Mouse (Mus musculus): ENCODE measurements around the gene Zfand2b.

Zfand2b gene

GRCm38 (mm10) chr1:75217893-75218226, 49.4 kb downstream of the Zfand2b start:
- CTCF ChIA-PET = interaction anchor here in 1 of 4 experiments (1.0 to 6.2 kb wide), 3 partner anchors 27 to 249 kb away, joined by 4 to 35 read pairs (median 12); no protein-coding TSS in a partner anchor

GRCm38 (mm10) chr1:75218227-75219001, 50.0 kb downstream of the Zfand2b start:
- ChIA-PET POLR2A (interaction anchor here (0.5 to 12.5 kb wide), 57 partner anchors 9 to 393 kb away, joined by 3 to 109 read pairs (median 7); partner anchors contain the start of genes A630095N17Rik (in 3 of the 4), Abcb6 (in 3 of the 4), Ankzf1 (in 3 of the 4) and Atg9a (in 3 of the 4)), CTCF (interaction anchor here in 3 of 4 experiments (0.6 to 6.2 kb wide), 8 partner anchors 14 to 1224 kb away, joined by 4 to 35 read pairs (median 6); partner anchors contain the start of genes A630095N17Rik (in 1 of the 3), Ankzf1 (in 1 of the 3) and Atg9a (in 1 of the 3))

More at GRCm38 (mm10) chr1:75217893-75218226, 49.4 kb downstream of the Zfand2b start:
- POLR2A ChIA-PET = interaction anchor here (0.6 to 12.5 kb wide), 35 partner anchors 8 to 393 kb away, joined by 3 to 109 read pairs (median 10); partner anchors contain the start of genes Glb1l (in 3 of the 4), Stk16 (in 3 of the 4), Abcb6 (in 2 of the 4) and Ankzf1 (in 2 of the 4)

- ChIA-PET CTCF (interaction anchor here (0.6 to 6.2 kb wide), 10 partner anchors 13 to 1225 kb away, joined by 3 to 35 read pairs (median 5); partner anchors contain the start of genes A630095N17Rik (in 1 of the 4), Ankzf1 (in 1 of the 4) and Atg9a (in 1 of the 4)), POLR2A (interaction anchor here (0.5 to 12.5 kb wide), 66 partner anchors 8 to 976 kb away, joined by 3 to 109 read pairs (median 5); partner anchors contain the start of genes A630095N17Rik (in 3 of the 4), Abcb6 (in 3 of the 4), Ankzf1 (in 3 of the 4) and Atg9a (in 3 of the 4))
Observed at GRCm38 (mm10) chr1:75219078-75219477, 50.6 kb downstream of the Zfand2b start.

GRCm38 (mm10) chr1:75219531-75219930, 51.1 kb downstream of the Zfand2b start, which contains the start of gene Tuba4a:
TSS of gene Tuba4a (minus strand) at chr1:75219865.
- ChIA-PET CTCF (interaction anchor here in 3 of 4 experiments (1.0 to 6.2 kb wide), 7 partner anchors 15 to 195 kb away, joined by 3 to 35 read pairs (median 5); partner anchors contain the start of genes Ankzf1 (in 1 of the 3) and Atg9a (in 1 of the 3)), POLR2A (interaction anchor here (0.5 to 12.5 kb wide), 58 partner anchors 8 to 976 kb away, joined by 3 to 109 read pairs (median 6); partner anchors contain the start of genes A630095N17Rik (in 3 of the 4), Ankzf1 (in 3 of the 4), Atg9a (in 3 of the 4) and Dnajb2 (in 3 of the 4))
